29 mouse cellular contexts compared by ENCODE assay signal in genomic region chr9:7110166-7110565, GRCm38 (mm10).
"Had no signal": no experiment of that assay in that cellular context is flagged by ENCODE, and none has a peak within 500 bp of the region (broad histone marks: within the 10 kb centered on the region; RNA-seq: fewer than 3 reads in every experiment).

No protein-coding gene starts in this region.

- H3K4me3 ChIP-seq: gastrocnemius, adult 2 months; heart, adult 2 months; heart, embryonic 13.5 days; heart, embryonic 15.5 days; hindbrain, embryonic 13.5 days; hindbrain, embryonic 15.5 days; intestine, embryonic 15.5 days; layer of hippocampus, adult 2 months; left cerebral cortex, adult 2 months; limb, embryonic 10.5 days; limb, embryonic 12.5 days; liver, embryonic 13.5 days; liver, embryonic 15.5 days had no signal

- DNase-seq: gastrocnemius, adult 2 months; gastrocnemius, postnatal 10 days; gastrocnemius, postnatal 25 days; heart, adult 11 months; heart, adult 2 months; heart, postnatal 14 days; heart, postnatal 36 days; kidney, adult 18-20 months; kidney, adult 8-10 months; kidney, postnatal 10 days; kidney, postnatal 25 days; kidney, postnatal 4 days; liver; liver, embryonic 13.5 days; liver, postnatal 0 days had no signal

- H3K27ac ChIP-seq: gastrocnemius, adult 2 months; heart, adult 2 months; heart, embryonic 13.5 days; heart, embryonic 15.5 days; hindbrain, embryonic 13.5 days; hindbrain, embryonic 15.5 days; hindbrain, postnatal 0 days; intestine, embryonic 15.5 days; layer of hippocampus, adult 2 months; left cerebral cortex, adult 2 months; limb, embryonic 10.5 days; limb, embryonic 12.5 days; liver, embryonic 13.5 days; liver, embryonic 15.5 days had no signal

- H3K9me3 ChIP-seq: heart, embryonic 13.5 days; heart, embryonic 15.5 days; hindbrain, embryonic 13.5 days; hindbrain, embryonic 15.5 days; intestine, embryonic 15.5 days; limb, embryonic 10.5 days; limb, embryonic 12.5 days; liver, embryonic 13.5 days; liver, embryonic 15.5 days had no signal

- H3K27me3 ChIP-seq: heart, embryonic 13.5 days; heart, embryonic 15.5 days; hindbrain, embryonic 13.5 days; hindbrain, embryonic 15.5 days; intestine, embryonic 15.5 days; limb, embryonic 12.5 days; liver, embryonic 13.5 days; liver, embryonic 15.5 days had no signal

- H3K4me2 ChIP-seq: heart, embryonic 11.5 days; heart, embryonic 13.5 days; heart, embryonic 15.5 days; hindbrain, embryonic 13.5 days; hindbrain, embryonic 15.5 days; intestine, embryonic 15.5 days; limb, embryonic 12.5 days; liver, embryonic 11.5 days; liver, embryonic 13.5 days; liver, embryonic 15.5 days had no signal

- H3K9ac ChIP-seq: heart, embryonic 13.5 days; heart, embryonic 15.5 days; hindbrain, embryonic 13.5 days; hindbrain, embryonic 15.5 days; intestine, embryonic 15.5 days; limb, embryonic 12.5 days; liver, embryonic 13.5 days; liver, embryonic 15.5 days; liver, postnatal 0 days had no signal

- H3K4me1 ChIP-seq: heart, embryonic 13.5 days; heart, embryonic 15.5 days; hindbrain, embryonic 13.5 days; hindbrain, embryonic 15.5 days; intestine, embryonic 15.5 days; limb, embryonic 10.5 days; limb, embryonic 12.5 days; liver, embryonic 13.5 days; liver, embryonic 15.5 days had no signal

- H3K36me3 ChIP-seq: heart, embryonic 15.5 days; intestine, embryonic 15.5 days; liver, embryonic 13.5 days; liver, embryonic 15.5 days had no signal

- ATAC-seq: hindbrain, postnatal 0 days; intestine, embryonic 15.5 days; intestine, postnatal 0 days; liver, postnatal 0 days had no signal
